Mouse (Mus musculus) cerebellum, postnatal 36 days (tissue): ENCODE data around the gene Gls2.
"Not testable (repeated sequence)": the region's sequence is repeated elsewhere in the genome, so short reads cannot be mapped to it uniquely, and the experiment has no call there.

Source experiments
- DNase-seq, 2 experiments: peaks; one replicate each; pipeline ENCODE4 v3.0.0; 2021 to 2022; ENCODE audit warnings: mixed read lengths in 2 of 2

Gene Gls2

GRCm38 (mm10) chr10:128194024-128194550 is at the start of gene Gls2:
Gls2 (plus strand) TSS chr10:128194457.
- DNase-seq: peak; percentile 99

- no peak for DNase-seq
Observed at GRCm38 (mm10) chr10:128144961-128145360, 49.3 kb upstream of the Gls2 start.

GRCm38 (mm10) chr10:128148789-128149365 is 45.4 kb upstream of the Gls2 start:
- DNase-seq: no peak

- DNase-seq: no peak
Observed at GRCm38 (mm10) chr10:128149592-128149991, 44.7 kb upstream of the Gls2 start.

GRCm38 (mm10) chr10:128150941-128151340 is 43.3 kb upstream of the Gls2 start:
- DNase-seq: no peak

- DNase-seq: no peak
Observed at GRCm38 (mm10) chr10:128153978-128154377, 40.3 kb upstream of the Gls2 start.

- DNase-seq: not testable (repeated sequence)
Observed at GRCm38 (mm10) chr10:128165726-128166125, 28.5 kb upstream of the Gls2 start.

- DNase-seq: no peak
Observed at GRCm38 (mm10) chr10:128167091-128167490, 27.2 kb upstream of the Gls2 start.

GRCm38 (mm10) chr10:128171348-128171747 is 22.9 kb upstream of the Gls2 start:
- DNase-seq: not testable (repeated sequence)

GRCm38 (mm10) chr10:128175302-128175701 is 19.0 kb upstream of the Gls2 start:
- no peak for DNase-seq

- peak; percentile 67 to 73 for DNase-seq
Observed at GRCm38 (mm10) chr10:128175996-128176755, 18.1 kb upstream of the Gls2 start.

- DNase-seq: no peak
Observed at GRCm38 (mm10) chr10:128177316-128177715, 16.9 kb upstream of the Gls2 start.

- DNase-seq: no peak
Observed at GRCm38 (mm10) chr10:128179989-128180388, 14.3 kb upstream of the Gls2 start, which contains the start of gene Rbms2. Rbms2 (minus strand) TSS chr10:128180297.

GRCm38 (mm10) chr10:128184296-128184695 is 10.0 kb upstream of the Gls2 start:
- no peak for DNase-seq

- no peak for DNase-seq
Observed at GRCm38 (mm10) chr10:128185277-128185940, 8.8 kb upstream of the Gls2 start.

- DNase-seq: peak; percentile 81 to 84
Observed at GRCm38 (mm10) chr10:128185959-128186358, 8.3 kb upstream of the Gls2 start.

- DNase-seq: no peak
Observed at GRCm38 (mm10) chr10:128187181-128187605, 7.1 kb upstream of the Gls2 start.

- peak; percentile 78 to 85 for DNase-seq
Observed at GRCm38 (mm10) chr10:128188242-128188877, 5.9 kb upstream of the Gls2 start.

GRCm38 (mm10) chr10:128191472-128191871 is 2.8 kb upstream of the Gls2 start:
- no peak for DNase-seq

GRCm38 (mm10) chr10:128192030-128192766 is 2.1 kb upstream of the Gls2 start:
- DNase-seq: not testable (repeated sequence)

GRCm38 (mm10) chr10:128193113-128193512 is 1.1 kb upstream of the Gls2 start:
- no peak for DNase-seq
